In the genomic region with DNA sequence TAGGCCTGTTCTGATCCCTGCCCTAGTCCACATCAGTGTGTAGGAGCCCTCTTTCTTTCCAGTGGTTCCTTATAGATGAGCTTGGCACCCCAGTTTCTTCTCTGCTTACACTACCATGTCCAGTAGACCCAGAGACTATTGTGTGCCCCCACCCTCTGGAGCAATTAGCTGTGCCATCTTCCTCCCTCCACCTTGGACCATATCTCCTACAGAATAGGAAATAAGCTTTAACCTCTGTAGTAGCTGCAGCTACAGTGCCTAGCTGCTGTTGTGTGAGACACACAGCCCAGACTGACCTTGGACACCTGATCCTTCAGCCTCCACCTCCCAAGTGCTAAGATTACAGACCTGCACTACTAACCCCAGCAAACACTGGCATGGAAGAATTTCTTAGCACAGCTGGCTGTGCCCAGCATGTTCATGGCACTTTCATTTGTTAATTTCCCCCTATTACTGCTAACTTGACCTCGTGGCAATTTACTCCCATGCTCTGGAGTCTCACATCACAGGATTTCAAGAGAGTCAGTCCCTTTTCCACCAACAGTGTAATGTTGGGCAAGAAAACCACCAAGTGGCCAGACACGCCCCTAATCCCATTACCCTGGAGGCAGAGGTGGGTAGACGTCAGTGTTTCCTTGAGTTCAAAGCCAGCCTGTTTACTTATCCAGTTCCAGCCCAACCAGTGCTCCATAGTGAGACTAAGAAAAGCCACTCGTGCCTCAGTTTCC, we compare ENCODE assay signal across 10 mouse cellular contexts. TPM values are rescaled to one million over a fixed set of nuclear protein-coding genes. Genes with fewer than 3 reads are reported as not detected.
DNase-seq lines count a peak whose midpoint lies in the region; ATAC-seq lines count a peak whose summit lies in the region.
"Had no signal": no experiment of that assay in that cellular context is flagged by ENCODE, and none has a peak within 500 bp of the region (broad histone marks: within the 10 kb centered on the region; RNA-seq: fewer than 3 reads in every experiment).

No protein-coding gene starts in this region.

- H3K36me3 ChIP-seq in kidney, embryonic 14.5 days (ENCODE audit: control insufficient read depth, insufficient read depth, low read length) = no peaks in the 10 kb centered on the region
- H3K36me3 ChIP-seq in limb, embryonic 12.5 days = no peaks in the 10 kb centered on the region
- H3K36me3 ChIP-seq: neural tube, embryonic 12.5 days had no signal

- H3K27ac ChIP-seq in kidney, embryonic 14.5 days (ENCODE audit: low read depth, low read length) = peak overlapping the region; percentile 38
- 0 out of 2 replicates have a peak overlapping the region, but pooled peaks have one; percentile 12 for H3K27ac ChIP-seq in limb, embryonic 12.5 days
- H3K27ac ChIP-seq: neural tube, embryonic 12.5 days had no signal

- no peak for DNase-seq in kidney, adult 9 months
- DNase-seq in T-cell, adult 2 months (ENCODE audit: low spot score) = peak; percentile 36
- no peak for DNase-seq in right cerebral cortex, postnatal 36 days (ENCODE audit: low spot score in 2 of 2)
- DNase-seq in frontal cortex, postnatal 10 days (ENCODE audit: low spot score in 2 of 2) = no peak
- DNase-seq: adrenal gland, postnatal 36 days had no signal

- H3K4me1 ChIP-seq in kidney, embryonic 14.5 days (ENCODE audit: control insufficient read depth, insufficient read depth, low read length) = no peaks in the 10 kb centered on the region
- H3K4me1 ChIP-seq in limb, embryonic 12.5 days (replicated peaks) = peaks cover 7% of the 10 kb centered on the region

- H3K9me3 ChIP-seq in kidney, embryonic 14.5 days (ENCODE audit: control insufficient read depth, low read length) = no peaks in the 10 kb centered on the region
- H3K9me3 ChIP-seq in limb, embryonic 12.5 days = peaks cover 4% of the 10 kb centered on the region; the same call in 1 of the 2 replicates
- H3K9me3 ChIP-seq: neural tube, embryonic 12.5 days had no signal

- 45% methylated on average over 4 of the region's 4 CpGs for WGBS in kidney, embryonic 14.5 days
- WGBS in limb, embryonic 12.5 days = 53% methylated on average over 4 of the region's 4 CpGs

- no peak overlapping the region for H3K4me2 ChIP-seq in kidney, embryonic 14.5 days (replicated peaks; ENCODE audit: low read depth, low read length)
- H3K4me2 ChIP-seq in limb, embryonic 12.5 days = peak overlapping the region; percentile 86

- H3K27me3 ChIP-seq in kidney, embryonic 14.5 days (ENCODE audit: control insufficient read depth, insufficient read depth, low read length) = no peaks in the 10 kb centered on the region
- H3K27me3 ChIP-seq in limb, embryonic 12.5 days = no peaks in the 10 kb centered on the region
- H3K27me3 ChIP-seq: neural tube, embryonic 12.5 days had no signal

- no peak overlapping the region for H3K4me3 ChIP-seq in kidney, embryonic 14.5 days (ENCODE audit: low read length)
- no peak overlapping the region for H3K4me3 ChIP-seq in limb, embryonic 12.5 days (replicated peaks)

- H3K9ac ChIP-seq in kidney, embryonic 14.5 days (ENCODE audit: low read depth, low read length) = no peak overlapping the region
- H3K9ac ChIP-seq in limb, embryonic 12.5 days (replicated peaks) = no peak overlapping the region

- ATAC-seq in kidney, embryonic 14.5 days (ENCODE audit: low FRiP score, low TSS enrichment) = peak; percentile 82
- no peak for ATAC-seq in limb, embryonic 12.5 days (ENCODE audit: insufficient number of reproducible peaks, insufficient read depth, low FRiP score, low TSS enrichment, low read depth)
- ATAC-seq in megakaryocyte progenitor cell, adult 5-6 weeks (replicated peaks; ENCODE audit: poor library complexity) = peak; percentile 27
- no peak for ATAC-seq in frontal cortex, adult (ENCODE audit: low TSS enrichment)

RNA-seq across cellular contexts. Expression of a gene that starts 1.5 kb away (rescaled TPM):
- polyA plus RNA-seq in kidney, embryonic 14.5 days (2014; fragmentation: Nextera tagmentation; extraction: Ambion mirVana) = 3.7 and 6.5 TPM in 2 replicates
- polyA plus RNA-seq in limb, embryonic 12.5 days (2016; fragmentation: Nextera tagmentation; extraction: Ambion mirVana) = 6.8 and 7.9 TPM in 2 replicates
- 34.4 and 38.0 TPM in 2 replicates for total RNA-seq in megakaryocyte progenitor cell, adult 5-6 weeks (2015)
- 25.5 and 31.8 TPM in 2 replicates for total RNA-seq in megakaryocyte progenitor cell, adult 5-6 weeks (2017)

RNA-seq across cellular contexts. Expression of a gene that starts 34.6 kb away (rescaled TPM):
- polyA plus RNA-seq in kidney, embryonic 14.5 days (2014; fragmentation: Nextera tagmentation; extraction: Ambion mirVana) = 30.3 and 41.7 TPM in 2 replicates
- polyA plus RNA-seq in limb, embryonic 12.5 days (2016; fragmentation: Nextera tagmentation; extraction: Ambion mirVana) = 43.9 and 48.7 TPM in 2 replicates
- 32.7 and 36.2 TPM in 2 replicates for total RNA-seq in megakaryocyte progenitor cell, adult 5-6 weeks (2015)
- total RNA-seq in megakaryocyte progenitor cell, adult 5-6 weeks (2017) = 34.1 and 40.0 TPM in 2 replicates

Comparison
In these comparisons a context has a peak if more than half of its experiments do, and no peak if none do; other contexts are left out.
1. ATAC-seq: peak in kidney, embryonic 14.5 days (single experiment) and megakaryocyte progenitor cell, adult 5-6 weeks (single experiment); none in limb, embryonic 12.5 days (single experiment) and frontal cortex, adult (single experiment).